Mouse (Mus musculus) T-cell, adult 66 days (primary cell): ENCODE results near the gene Clip1. TPM values are rescaled to one million over a fixed set of nuclear protein-coding genes. Genes with fewer than 3 reads are reported as not detected.

Experiments
- total RNA-seq, 2 experiments: library from RNA; stranded (reverse); gene quantifications; 3 replicates in 1 of 2; 4 replicates in 1 of 2; pipeline ENCODE4 v1.2.4; 2023

Gene Clip1
- 10 to 100 TPM; 76.2 to 90.8 TPM for total RNA-seq

DNA sequence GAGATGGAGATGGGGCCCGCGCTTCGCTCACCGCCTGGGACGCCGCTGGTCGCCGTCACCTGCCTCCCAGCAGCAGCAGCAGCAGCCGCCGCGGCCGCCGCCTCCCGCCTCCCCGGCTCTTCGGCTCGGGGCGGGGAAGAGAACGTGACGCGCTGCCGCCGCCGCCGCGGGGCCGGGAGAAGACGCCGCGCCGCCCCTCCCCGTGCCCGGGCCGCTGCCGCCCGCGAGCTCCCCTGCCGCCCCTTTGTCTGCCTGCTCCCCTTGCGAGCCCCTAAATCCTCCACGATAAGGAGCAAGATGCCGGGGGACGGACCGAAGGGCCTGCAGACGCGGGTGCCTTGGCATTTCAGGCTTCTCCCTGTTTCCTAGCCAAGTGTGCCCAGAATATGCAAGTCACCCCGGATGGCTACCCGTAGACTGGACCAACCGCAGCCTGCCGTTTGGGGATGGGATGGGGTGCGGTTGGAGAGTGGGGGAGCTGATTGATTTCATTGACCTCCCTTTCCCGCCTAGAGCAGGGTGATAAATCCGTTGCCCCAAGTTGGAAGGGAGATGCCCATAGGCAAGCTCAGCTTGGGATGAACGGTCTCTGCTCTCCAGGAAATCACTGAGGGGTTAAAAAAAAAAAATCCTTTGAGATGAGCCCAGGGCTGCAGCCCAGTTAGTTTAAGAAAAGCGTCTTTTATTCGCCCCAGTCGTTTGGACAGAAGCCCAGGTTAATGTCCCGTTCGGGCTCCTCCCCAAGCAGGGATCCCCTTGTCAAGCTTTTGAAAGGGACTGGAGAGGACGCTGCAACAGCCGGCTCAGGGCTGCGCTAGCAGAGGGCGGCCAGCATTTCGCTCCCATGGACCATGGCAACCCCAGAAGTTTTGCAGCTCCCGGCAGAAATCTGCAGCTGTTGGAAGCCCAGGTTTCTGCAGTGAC, at the start of gene Clip1:
TSS of gene Clip1 (minus strand) at position 398 of the 924 bp plus-strand sequence.

GRCm38 (mm10) chr5:123720328-123721311, 36.2 kb upstream of the Clip1 start, which contains the start of gene Zcchc8:
Gene Zcchc8 (minus strand): TSS chr5:123721100.

GRCm38 (mm10) chr5:123572357-123573186, 111.8 kb downstream of the Clip1 start, which contains the start of gene Vps33a:
Gene Vps33a (minus strand): TSS chr5:123573038.

Other genes with a start within 250 kb of the Clip1 start
- not detected for gene Lrrc43, start 195.3 kb downstream of the Clip1 start, total RNA-seq
- gene Il31, start 195.1 kb downstream of the Clip1 start, total RNA-seq, result not detected
- not detected for gene B3gnt4, start 174.2 kb downstream of the Clip1 start, total RNA-seq
- 10 to 100 TPM; 67.1 to 73.2 TPM for gene Diablo, start 160.4 kb downstream of the Clip1 start, total RNA-seq
- gene Gm49027, start 159.1 kb downstream of the Clip1 start, total RNA-seq, result 1 to 10 TPM; 5.8 to 8.8 TPM
- gene Vps33a, start 111.6 kb downstream of the Clip1 start, total RNA-seq, result 10 to 100 TPM; 46.0 to 53.6 TPM
- gene Zcchc8, start 36.5 kb upstream of the Clip1 start, total RNA-seq, result 10 to 100 TPM; 76.1 to 90.2 TPM
- 100 to 1,000 TPM; 200 to 220 TPM for gene Rsrc2, start 64.8 kb upstream of the Clip1 start, total RNA-seq
- gene Kntc1, start 65.1 kb upstream of the Clip1 start, total RNA-seq, result 1 to 10 TPM; 3.4 to 4.6 TPM
- gene Hcar2, start 180.9 kb upstream of the Clip1 start, total RNA-seq, result not detected
- gene Hcar1, start 195.4 kb upstream of the Clip1 start, total RNA-seq, result not detected
- gene Denr, start 222.6 kb upstream of the Clip1 start, total RNA-seq, result 10 to 100 TPM; 35.2 to 40.4 TPM
- 1 to 10 TPM in 1 of 2 experiments, not detected in 1; 1.4 TPM for gene Gm43518, start 242.8 kb upstream of the Clip1 start, total RNA-seq
- 1 to 10 TPM; 4.3 to 5.2 TPM for gene Ccdc62, start 246.1 kb upstream of the Clip1 start, total RNA-seq